Mouse (Mus musculus): ENCODE data around the gene Cnpy2.

GRCm38 (mm10) chr10:128335582-128335981 is 13.3 kb downstream of the Cnpy2 start:
- peak; percentile 72 for TF ChIP-seq CTCF (IDR thresholded peaks at IDR 0.05; ENCODE audit: extremely low read depth, insufficient read depth, low read length)
- no peak for TF ChIP-seq POLR2A (IDR thresholded peaks at IDR 0.05; ENCODE audit: extremely low read depth, insufficient read depth, low read length)
